Mouse (Mus musculus) liver, adult 2 months (tissue): ENCODE data around the gene Igsf8.

ENCODE experiments used
- CTCF ChIP-seq: fragments of 200-500 bp; IDR thresholded peaks from 2 replicates; pipeline ENCODE4 v1.5.1; 2011; ENCODE audit warnings: low read depth, low read length, control low read depth
- POLR2A ChIP-seq: fragments of 200-500 bp; IDR thresholded peaks from 2 replicates; pipeline ENCODE4 v1.6.1; 2011; ENCODE audit warnings: low read length, control low read depth; ENCODE audit not compliant: insufficient read depth; ENCODE audit errors: extremely low read depth

DNA sequence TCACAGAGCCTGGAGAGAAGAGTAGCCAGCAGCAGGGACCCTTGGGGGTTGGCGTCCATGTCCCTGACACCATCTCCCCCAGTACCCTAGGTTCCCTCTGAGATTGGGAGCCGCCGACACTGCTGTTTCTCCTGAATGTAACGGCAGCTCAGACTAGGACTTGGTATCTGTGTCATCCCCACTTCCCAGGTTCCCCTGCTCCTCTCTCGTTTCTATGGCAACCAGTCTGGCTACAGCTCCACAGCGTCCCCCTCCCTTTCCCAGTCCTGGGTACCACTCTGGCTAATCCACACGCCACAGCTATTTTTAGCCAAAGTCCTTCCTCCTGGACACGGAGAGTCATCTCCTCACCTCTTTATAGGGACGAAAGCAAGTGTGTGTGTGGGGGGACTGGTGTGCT is 67.7 kb downstream of the Igsf8 start, which contains the start of gene Kcnj9:
- no peak for TF ChIP-seq POLR2A
- no peak for TF ChIP-seq CTCF
